Mouse (Mus musculus): ENCODE measurements around the gene Epha2.

GRCm38 (mm10) chr4:141332258-141332657, 31.2 kb downstream of the Epha2 start:
- TF ChIP-seq CTCF (IDR thresholded peaks at IDR 0.05; ENCODE audit: low read depth), result no peak
- TF ChIP-seq EP300 (IDR thresholded peaks at IDR 0.05; ENCODE audit: low read depth), result no peak

Data from liver, embryonic 14.5 days (tissue).